Mouse (Mus musculus) megakaryocyte-erythroid progenitor cell, adult 5 weeks (primary cell): ENCODE results near the gene Gm6176. TPM values are rescaled to one million over a fixed set of nuclear protein-coding genes. Genes with fewer than 3 reads are reported as not detected.

Experiments
- polyA plus RNA-seq: library from polyadenylated mRNA; stranded (reverse); fragments of >175 nt; gene quantifications from 2 replicates; pipeline ENCODE4 v1.2.3, GENCODE M21; 2012

Gene Gm6176
- polyA plus RNA-seq, result not detected in 2 replicates

DNA sequence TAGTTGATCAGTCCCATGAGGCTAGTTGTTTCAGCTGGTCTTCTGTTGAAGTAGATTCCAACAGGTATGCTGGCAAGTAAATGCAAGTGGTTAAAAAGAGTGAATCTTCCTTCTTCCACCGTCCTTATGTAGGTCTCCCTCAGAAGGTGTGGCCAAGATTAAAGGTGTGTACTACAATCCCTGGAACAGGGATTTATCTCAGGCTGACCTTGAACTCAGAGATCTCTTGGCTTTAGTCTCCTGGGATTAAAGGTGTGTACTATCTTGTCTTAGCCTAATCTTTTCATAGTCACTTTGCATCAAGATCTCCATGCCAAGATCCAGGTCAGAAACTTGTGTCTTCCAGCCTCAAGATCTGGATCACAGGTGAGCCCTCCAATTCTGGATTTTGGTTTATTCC, at the start of gene Gm6176:
Gm6176 (minus strand) TSS at position 101 of the 400 bp plus-strand sequence.

DNA sequence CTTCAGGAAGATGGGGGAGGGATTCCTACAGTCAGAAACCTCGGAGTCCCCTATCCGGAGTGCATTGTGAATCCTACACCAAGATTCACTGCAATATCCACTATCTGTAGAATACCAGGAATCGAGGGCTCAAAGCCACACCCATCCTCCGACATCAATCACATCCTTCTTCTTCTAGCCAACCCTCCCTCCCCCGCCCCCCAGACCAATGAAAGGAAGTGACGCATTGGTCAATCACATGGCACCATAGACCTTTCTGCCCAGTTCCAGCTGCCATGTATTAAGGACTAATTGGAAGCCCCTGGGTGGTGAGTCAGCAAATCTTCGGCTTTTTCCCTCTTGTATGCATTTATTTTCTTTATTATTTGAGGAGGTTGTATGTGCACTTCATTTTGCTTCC, 12.7 kb upstream of the Gm6176 start, which contains the start of gene Vmn1r139:
Vmn1r139 (plus strand) TSS at position 301 of the 400 bp plus-strand sequence.

DNA sequence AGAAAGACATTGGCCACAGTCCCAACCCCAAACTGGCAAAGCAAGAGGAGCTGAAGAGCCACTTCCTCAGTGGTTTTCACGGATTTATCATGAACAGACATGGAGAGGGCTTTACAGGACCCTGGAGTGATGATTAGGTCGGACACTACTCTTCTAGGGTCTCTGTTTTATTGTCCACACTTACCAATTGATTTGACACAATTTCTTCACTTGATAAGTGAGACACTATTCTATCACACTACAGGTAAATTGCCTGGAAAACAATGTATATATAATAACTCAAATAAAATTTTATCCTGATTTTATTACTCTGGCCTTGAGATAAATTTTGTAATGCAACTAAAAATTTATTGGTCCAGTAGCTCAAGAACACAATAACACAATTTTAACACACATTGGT, 27.3 kb downstream of the Gm6176 start, which contains the start of gene Vmn1r138:
Vmn1r138 (minus strand) TSS at position 101 of the 400 bp plus-strand sequence.

Other genes starting within 250 kb of the Gm6176 start
- gene Vmn1r135, start 224.0 kb downstream of the Gm6176 start, polyA plus RNA-seq, result not detected in 2 replicates
- gene Gm5725, start 212.0 kb downstream of the Gm6176 start, polyA plus RNA-seq, result not detected in 2 replicates
- not detected in 2 replicates for gene Gm5891, start 135.0 kb downstream of the Gm6176 start, polyA plus RNA-seq
- not detected in 2 replicates for gene Vmn1r137, start 61.7 kb downstream of the Gm6176 start, polyA plus RNA-seq
- not detected in 2 replicates for gene Vmn1r138, start 27.4 kb downstream of the Gm6176 start, polyA plus RNA-seq
- not detected in 2 replicates for gene Vmn1r139, start 12.8 kb upstream of the Gm6176 start, polyA plus RNA-seq
- not detected in 2 replicates for gene Gm16451, start 61.9 kb upstream of the Gm6176 start, polyA plus RNA-seq
- not detected in 2 replicates for gene Gm10666, start 78.4 kb upstream of the Gm6176 start, polyA plus RNA-seq
- gene Vmn1r142, start 107.7 kb upstream of the Gm6176 start, polyA plus RNA-seq, result not detected in 2 replicates
- gene Vmn1r143, start 133.1 kb upstream of the Gm6176 start, polyA plus RNA-seq, result not detected in 2 replicates
- not detected in 2 replicates for gene Gm8653, start 145.0 kb upstream of the Gm6176 start, polyA plus RNA-seq
- gene Gm8453, start 173.2 kb upstream of the Gm6176 start, polyA plus RNA-seq, result not detected in 2 replicates